Mouse (Mus musculus) Muller cell, postnatal 12 days (primary cell): ENCODE data around the gene Nup85.
A peak's percentile ranks its signal among the peaks of the same experiment; 100 is the strongest.
"Not testable (repeated sequence)": the region's sequence is repeated elsewhere in the genome, so short reads cannot be mapped to it uniquely, and the experiment has no call there.

Experiments
- DNase-seq: peaks from one replicate; pipeline ENCODE4 v3.0.0-alpha.2; 2015; ENCODE audit errors: inconsistent ontology term

Nup85 gene

GRCm38 (mm10) chr11:115564064-115564809 is at the start of gene Nup85:
Gene Nup85, plus strand, starts transcription at chr11:115564434.
- peak; percentile 97 for DNase-seq

- no peak for DNase-seq
Measured at GRCm38 (mm10) chr11:115515021-115515420, 49.2 kb upstream of the Nup85 start.

- DNase-seq, result no peak
Measured at GRCm38 (mm10) chr11:115516942-115517341, 47.3 kb upstream of the Nup85 start.

- no peak for DNase-seq
Measured at GRCm38 (mm10) chr11:115518693-115519092, 45.5 kb upstream of the Nup85 start.

- no peak for DNase-seq
Measured at GRCm38 (mm10) chr11:115519581-115519980, 44.7 kb upstream of the Nup85 start.

- no peak for DNase-seq
Measured at GRCm38 (mm10) chr11:115520218-115520617, 44.0 kb upstream of the Nup85 start.

- no peak for DNase-seq
Measured at GRCm38 (mm10) chr11:115521080-115521479, 43.2 kb upstream of the Nup85 start.

GRCm38 (mm10) chr11:115522238-115522637 is 42.0 kb upstream of the Nup85 start:
- no peak for DNase-seq

GRCm38 (mm10) chr11:115522703-115523102 is 41.5 kb upstream of the Nup85 start:
- DNase-seq, result no peak

- not testable (repeated sequence) for DNase-seq
Measured at GRCm38 (mm10) chr11:115526446-115526845, 37.8 kb upstream of the Nup85 start.

GRCm38 (mm10) chr11:115534759-115535371 is 29.4 kb upstream of the Nup85 start:
- DNase-seq, result no peak

GRCm38 (mm10) chr11:115535401-115536037 is 28.7 kb upstream of the Nup85 start:
- DNase-seq, result peak; percentile 81

- DNase-seq, result peak; percentile 98
Measured at GRCm38 (mm10) chr11:115536038-115536681, 28.1 kb upstream of the Nup85 start, which contains the start of gene Sumo2. Gene Sumo2, minus strand, starts transcription at chr11:115536276.

- DNase-seq, result no peak
Measured at GRCm38 (mm10) chr11:115536856-115537568, 27.2 kb upstream of the Nup85 start.

GRCm38 (mm10) chr11:115538045-115538444 is 26.2 kb upstream of the Nup85 start:
- DNase-seq, result no peak

- no peak for DNase-seq
Measured at GRCm38 (mm10) chr11:115543571-115543970, 20.7 kb upstream of the Nup85 start.

- no peak for DNase-seq
Measured at GRCm38 (mm10) chr11:115552783-115553182, 11.5 kb upstream of the Nup85 start.

GRCm38 (mm10) chr11:115555717-115556116 is 8.5 kb upstream of the Nup85 start:
- DNase-seq, result no peak

- DNase-seq, result no peak
Measured at GRCm38 (mm10) chr11:115563406-115563805, 828 bp upstream of the Nup85 start.

- no peak for DNase-seq
Measured at GRCm38 (mm10) chr11:115564961-115565360, 727 bp downstream of the Nup85 start.

GRCm38 (mm10) chr11:115579080-115579479 is 14.8 kb downstream of the Nup85 start:
- no peak for DNase-seq
